Mouse (Mus musculus): ENCODE measurements around the gene Gm45716. TPM values are rescaled to one million over a fixed set of nuclear protein-coding genes. Genes with fewer than 3 reads are reported as not detected.

Gene Gm45716
- total RNA-seq, 2 experiments from 2014 or later: 3.9 to 4.9 TPM

GRCm38 (mm10) chr11:90200826-90201225 is 13.3 kb downstream of the Gm45716 start:
- DNase-seq (ENCODE audit: low spot score in 2 of 2): no peak

GRCm38 (mm10) chr11:90214246-90214645 is 26.8 kb downstream of the Gm45716 start:
- no peak for DNase-seq (ENCODE audit: low spot score in 2 of 2)

GRCm38 (mm10) chr11:90220022-90220645 is 32.7 kb downstream of the Gm45716 start:
- no peak for DNase-seq (ENCODE audit: low spot score in 2 of 2)

GRCm38 (mm10) chr11:90220750-90221149 is 33.3 kb downstream of the Gm45716 start:
- no peak for DNase-seq (ENCODE audit: low spot score in 2 of 2)

- DNase-seq (ENCODE audit: low spot score in 2 of 2): no peak
These were observed 37.5 kb downstream of the Gm45716 start for GRCm38 (mm10) chr11:90224914-90225470.

- no peak for DNase-seq (ENCODE audit: low spot score in 2 of 2)
These were observed 39.8 kb downstream of the Gm45716 start for GRCm38 (mm10) chr11:90227000-90227922.

- no peak for DNase-seq (ENCODE audit: low spot score in 2 of 2)
These were observed 40.9 kb downstream of the Gm45716 start for GRCm38 (mm10) chr11:90228251-90228949.

GRCm38 (mm10) chr11:90229800-90230199 is 42.3 kb downstream of the Gm45716 start:
- no peak for DNase-seq (ENCODE audit: low spot score in 2 of 2)

GRCm38 (mm10) chr11:90230671-90231070 is 43.2 kb downstream of the Gm45716 start:
- no peak for DNase-seq (ENCODE audit: low spot score in 2 of 2)

GRCm38 (mm10) chr11:90231631-90232030 is 44.1 kb downstream of the Gm45716 start:
- no peak for DNase-seq (ENCODE audit: low spot score in 2 of 2)

- no peak for DNase-seq (ENCODE audit: low spot score in 2 of 2)
These were observed 45.2 kb downstream of the Gm45716 start for GRCm38 (mm10) chr11:90232685-90233084.

- DNase-seq (ENCODE audit: low spot score in 2 of 2): no peak
These were observed 47.7 kb downstream of the Gm45716 start for GRCm38 (mm10) chr11:90235221-90235620.

- DNase-seq (ENCODE audit: low spot score in 2 of 2): no peak
These were observed 50.1 kb downstream of the Gm45716 start for GRCm38 (mm10) chr11:90237616-90238015.

GRCm38 (mm10) chr11:90238657-90239056 is 51.2 kb downstream of the Gm45716 start:
- DNase-seq (ENCODE audit: low spot score in 2 of 2): no peak

GRCm38 (mm10) chr11:90240652-90241330 is 53.3 kb downstream of the Gm45716 start:
- no peak for DNase-seq (ENCODE audit: low spot score in 2 of 2)

GRCm38 (mm10) chr11:90241874-90242273 is 54.4 kb downstream of the Gm45716 start:
- no peak for DNase-seq (ENCODE audit: low spot score in 2 of 2)

- no peak for DNase-seq (ENCODE audit: low spot score in 2 of 2)
These were observed 55.8 kb downstream of the Gm45716 start for GRCm38 (mm10) chr11:90243300-90243699.

- no peak for DNase-seq (ENCODE audit: low spot score in 2 of 2)
These were observed 58.1 kb downstream of the Gm45716 start for GRCm38 (mm10) chr11:90245630-90246029.

GRCm38 (mm10) chr11:90246676-90247075 is 59.2 kb downstream of the Gm45716 start:
- no peak for DNase-seq (ENCODE audit: low spot score in 2 of 2)

GRCm38 (mm10) chr11:90247793-90248192 is 60.3 kb downstream of the Gm45716 start:
- no peak for DNase-seq (ENCODE audit: low spot score in 2 of 2)
